Comparison of ENCODE assay signal across 18 mouse cellular contexts in genomic region chr7:99041818-99042217, GRCm38 (mm10).
"Had no signal": no experiment of that assay in that cellular context is flagged by ENCODE, and none has a peak within 500 bp of the region (broad histone marks: within the 10 kb centered on the region; RNA-seq: fewer than 3 reads in every experiment).

No protein-coding gene starts in this region.

- H3K9me3 ChIP-seq: limb, embryonic 10.5 days; limb, embryonic 13.5 days; liver, embryonic 12.5 days; liver, embryonic 15.5 days; lung, embryonic 15.5 days had no signal

- H3K4me3 ChIP-seq: limb, embryonic 10.5 days; limb, embryonic 13.5 days; liver, embryonic 12.5 days; liver, embryonic 15.5 days; lung, embryonic 15.5 days had no signal

- DNase-seq: kidney, adult 9 months; kidney, postnatal 36 days; liver; lung, adult 18-20 months; lung, postnatal 10 days; lung, postnatal 4 days; midbrain, embryonic 14.5 days; thymus, adult 2 months; thymus, postnatal 14 days; thymus, postnatal 4 days had no signal

- H3K27ac ChIP-seq: kidney, postnatal 0 days; limb, embryonic 10.5 days; limb, embryonic 13.5 days; liver, embryonic 12.5 days; liver, embryonic 15.5 days; lung, embryonic 15.5 days; stomach, postnatal 0 days had no signal

- H3K4me2 ChIP-seq: limb, embryonic 13.5 days; liver, embryonic 12.5 days; liver, embryonic 15.5 days; lung, embryonic 15.5 days; midbrain, embryonic 11.5 days had no signal

- H3K36me3 ChIP-seq: limb, embryonic 10.5 days; limb, embryonic 13.5 days; liver, embryonic 12.5 days; liver, embryonic 15.5 days; lung, embryonic 15.5 days had no signal

- H3K27me3 ChIP-seq: liver, embryonic 12.5 days; liver, embryonic 15.5 days; lung, embryonic 15.5 days had no signal

- ATAC-seq: liver, embryonic 12.5 days had no signal

- H3K9ac ChIP-seq: limb, embryonic 13.5 days; liver, embryonic 12.5 days; liver, embryonic 15.5 days; lung, embryonic 15.5 days had no signal

- H3K4me1 ChIP-seq: liver, embryonic 15.5 days had no signal
